Mouse (Mus musculus) urinary bladder, postnatal 25 days (tissue): ENCODE results near the gene Cmtm7.

Experiments used
- DNase-seq: peaks from one replicate; pipeline ENCODE4 v3.0.0; 2022; ENCODE audit warnings: low spot score

Gene Cmtm7

DNA sequence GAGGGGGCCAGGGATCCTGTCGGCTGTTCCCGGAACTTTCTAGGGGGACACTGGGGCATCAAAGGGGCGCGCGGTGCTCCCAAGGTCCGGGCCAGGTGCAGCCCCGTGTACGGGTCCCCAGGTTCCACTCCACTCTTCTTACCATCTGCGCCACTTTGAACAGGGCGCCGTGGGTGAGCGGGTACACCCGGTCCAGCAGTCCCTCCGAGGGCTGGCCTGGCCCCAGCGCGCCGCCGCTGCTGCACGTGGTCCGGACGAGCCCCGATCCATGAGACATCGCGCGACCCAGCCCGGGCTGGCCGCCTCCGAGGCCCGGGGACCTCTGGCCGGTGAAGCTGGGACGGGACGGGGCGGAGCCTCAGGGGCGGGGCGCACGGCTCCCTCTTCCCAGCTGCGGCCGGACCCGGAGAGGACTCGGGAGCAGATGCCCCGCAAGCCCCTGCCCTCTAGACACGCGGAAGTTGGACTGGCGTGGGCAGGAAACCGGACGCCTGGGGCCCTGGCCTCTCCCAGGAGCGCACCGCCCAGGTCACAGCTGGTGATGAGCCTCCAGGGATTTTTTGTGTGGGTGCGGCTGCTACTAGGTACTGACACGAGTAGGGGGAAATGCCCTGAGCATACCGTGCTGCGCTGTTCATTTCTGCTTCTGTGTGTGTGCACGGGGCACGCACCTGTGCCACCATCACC lies at the start of gene Cmtm7:
Gene Cmtm7, minus strand, starts transcription at position 331 of the 687 bp plus-strand sequence.
- DNase-seq: peak; percentile 59

DNA sequence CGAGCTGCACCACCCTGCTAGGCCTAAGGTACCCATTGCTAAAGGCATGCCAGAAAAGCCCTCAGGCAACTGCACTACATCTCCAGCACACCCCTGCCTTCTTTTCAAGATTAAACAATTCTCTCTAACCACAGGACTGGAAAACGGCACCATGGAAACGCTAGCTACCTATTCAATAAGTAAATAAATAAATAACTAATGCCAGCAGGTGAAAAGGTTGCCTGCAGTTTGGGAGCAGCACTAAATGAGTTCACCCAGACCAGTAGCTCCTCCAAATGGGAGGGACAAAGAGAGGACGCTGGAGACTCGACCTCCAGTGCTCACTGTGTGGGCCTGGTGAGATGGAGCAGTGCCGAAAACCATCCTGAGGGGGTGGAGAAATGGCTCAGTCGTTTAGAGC lies 48.7 kb upstream of the Cmtm7 start:
- no peak for DNase-seq

DNA sequence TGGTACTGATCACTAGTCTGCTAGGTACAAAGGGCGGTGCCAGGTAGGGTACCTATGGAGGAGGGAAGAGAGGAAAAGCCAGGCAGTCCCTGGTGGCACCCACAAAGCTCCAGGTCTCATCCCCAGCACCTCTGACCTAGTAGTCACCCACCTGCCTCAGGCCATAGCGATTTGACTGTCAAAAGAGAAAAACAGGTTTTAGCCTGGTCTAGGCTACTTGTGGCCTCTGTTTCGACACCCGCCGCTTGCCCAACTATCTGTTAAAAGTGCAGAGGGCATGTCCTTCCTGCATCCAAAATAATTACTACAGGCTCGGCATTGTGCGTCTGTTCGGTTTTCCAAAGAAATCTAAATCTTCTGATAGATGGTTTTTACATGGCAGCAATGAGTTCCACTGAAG lies 48.0 kb upstream of the Cmtm7 start:
- no peak for DNase-seq

DNA sequence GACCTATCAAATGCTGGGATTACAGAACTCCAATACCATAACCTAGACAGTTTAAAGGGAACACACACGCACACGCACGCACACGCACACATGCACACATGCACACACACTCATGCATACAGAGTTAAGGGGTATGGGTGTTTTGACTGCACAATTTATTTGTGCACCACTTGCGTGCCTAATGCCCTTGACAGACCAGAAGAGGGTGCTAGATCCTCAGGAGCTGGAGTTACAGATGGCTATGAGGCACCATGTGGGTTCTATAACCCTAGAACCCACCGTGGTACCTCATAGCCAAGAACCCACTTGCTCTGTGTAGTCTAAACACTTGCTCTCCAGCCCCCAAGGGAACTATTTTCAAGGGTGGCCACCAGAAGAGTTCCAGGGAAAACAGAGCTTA lies 46.7 kb upstream of the Cmtm7 start:
- DNase-seq: no peak

DNA sequence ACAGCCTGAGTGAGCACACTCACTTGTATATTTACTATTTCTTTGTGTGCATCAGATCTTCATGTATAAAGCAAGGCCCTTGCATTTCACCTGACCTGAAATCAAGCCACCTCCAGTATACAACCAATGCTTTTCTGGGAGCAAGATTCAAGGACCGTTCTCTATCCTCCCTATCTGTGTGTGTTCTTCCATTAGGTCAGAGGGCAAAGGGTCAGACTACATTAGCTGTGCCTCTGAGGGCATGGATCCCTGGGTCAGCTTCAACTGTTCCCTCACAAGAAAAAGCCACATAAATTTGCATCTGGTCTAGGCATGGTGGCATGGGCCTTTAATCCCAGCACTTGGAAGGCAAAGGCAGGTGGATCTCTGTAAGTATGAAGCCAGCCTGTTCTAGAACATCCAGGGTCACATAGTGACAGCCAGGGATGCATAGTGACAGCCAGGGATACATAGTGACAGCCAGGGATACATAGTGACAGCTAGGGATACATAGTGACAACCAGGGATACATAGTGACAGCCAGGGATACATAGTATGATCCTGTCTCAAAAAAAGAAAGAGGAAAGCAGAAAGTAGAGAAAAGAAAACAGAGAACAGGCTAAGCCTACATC lies 45.7 kb upstream of the Cmtm7 start:
- no peak for DNase-seq

DNA sequence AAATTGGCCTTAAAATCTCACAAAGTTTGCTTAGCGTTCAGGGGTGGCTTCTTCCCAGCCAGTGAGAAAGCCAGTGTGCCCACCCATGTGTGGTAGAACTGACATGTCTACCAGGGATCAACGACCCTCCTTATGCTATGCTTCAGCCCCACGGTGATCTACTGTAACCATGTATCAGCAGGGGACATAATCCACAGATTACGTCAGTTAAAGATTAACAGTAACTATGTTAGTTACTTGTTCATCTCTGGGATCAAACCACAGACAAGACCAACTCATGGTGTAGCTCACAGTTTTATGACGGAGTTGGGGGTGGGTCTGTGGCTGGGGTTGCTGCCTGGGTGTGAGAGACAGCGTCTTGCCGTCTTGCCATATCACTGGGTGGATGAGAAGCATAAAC lies 42.5 kb upstream of the Cmtm7 start:
- no peak for DNase-seq

DNA sequence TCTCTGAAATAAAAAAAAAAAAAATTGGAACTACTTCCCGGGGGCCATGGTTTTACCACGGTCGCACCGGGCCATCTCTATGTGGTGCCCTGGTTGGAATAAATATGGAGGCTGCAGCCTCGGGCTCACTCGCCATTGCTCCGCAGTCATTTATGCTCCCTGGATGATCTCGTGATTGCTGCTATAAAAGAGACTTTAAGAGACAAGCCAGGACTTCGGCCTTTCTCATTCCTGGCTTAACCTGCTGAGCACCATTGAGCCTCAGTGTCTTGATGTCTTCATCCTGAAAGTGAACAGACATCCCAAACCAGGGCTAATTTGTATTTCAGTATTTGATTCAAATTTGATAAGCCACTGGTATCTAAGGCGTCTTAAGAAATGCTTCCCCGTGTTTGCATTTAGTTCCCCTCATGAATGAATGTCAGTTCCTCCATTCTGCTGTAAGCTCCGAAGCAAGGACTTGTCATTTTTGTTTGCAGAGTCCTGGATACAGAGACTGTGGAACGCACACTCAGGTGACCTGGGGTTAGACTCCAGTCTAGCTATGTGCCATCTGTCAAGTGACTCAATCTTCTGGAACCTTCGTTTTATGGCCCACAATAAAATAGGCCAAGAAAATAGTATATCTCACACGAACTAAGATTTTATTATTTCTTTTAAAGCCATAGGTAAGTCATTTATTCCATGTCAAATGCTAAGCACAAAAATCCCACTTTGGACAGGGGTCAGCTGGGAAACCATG lies 40.1 kb upstream of the Cmtm7 start:
- no peak for DNase-seq

DNA sequence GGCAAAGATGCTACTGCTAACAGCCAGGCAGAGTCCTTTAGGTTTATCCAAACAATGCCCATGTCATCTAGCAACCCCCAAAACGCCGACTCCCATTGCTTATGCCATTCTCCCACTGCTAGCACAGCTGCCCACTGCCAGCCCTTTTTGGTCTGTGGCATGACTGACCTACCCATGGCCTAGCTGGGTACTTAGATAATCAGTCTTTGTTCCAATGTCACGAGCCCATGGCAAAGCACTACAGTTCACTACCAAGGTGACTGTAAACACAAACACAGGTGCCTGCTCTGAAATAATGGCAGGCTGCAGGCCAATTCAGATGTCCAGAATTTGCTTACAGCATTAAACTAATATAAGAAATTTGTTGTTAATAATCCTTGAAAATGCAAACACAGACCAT lies 37.3 kb upstream of the Cmtm7 start:
- DNase-seq: no peak

DNA sequence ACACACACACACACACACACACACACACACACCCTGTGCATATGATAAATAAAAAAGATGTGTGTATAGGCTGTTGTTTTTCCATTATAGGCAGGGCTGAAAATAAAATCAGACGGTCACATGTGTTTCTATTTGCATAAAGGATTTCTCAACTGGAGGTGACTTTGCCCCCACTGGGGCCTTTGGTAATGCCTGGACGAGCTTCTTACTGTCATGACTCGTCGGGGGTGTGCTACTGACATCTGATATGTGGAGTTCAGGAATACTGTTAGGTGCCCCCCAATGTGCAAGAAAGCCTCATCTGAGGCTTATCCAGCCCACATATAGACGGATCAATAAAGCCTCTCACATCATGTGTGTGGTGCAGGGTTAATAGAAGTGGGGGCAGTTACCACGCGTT lies 35.4 kb upstream of the Cmtm7 start:
- DNase-seq: no peak

DNA sequence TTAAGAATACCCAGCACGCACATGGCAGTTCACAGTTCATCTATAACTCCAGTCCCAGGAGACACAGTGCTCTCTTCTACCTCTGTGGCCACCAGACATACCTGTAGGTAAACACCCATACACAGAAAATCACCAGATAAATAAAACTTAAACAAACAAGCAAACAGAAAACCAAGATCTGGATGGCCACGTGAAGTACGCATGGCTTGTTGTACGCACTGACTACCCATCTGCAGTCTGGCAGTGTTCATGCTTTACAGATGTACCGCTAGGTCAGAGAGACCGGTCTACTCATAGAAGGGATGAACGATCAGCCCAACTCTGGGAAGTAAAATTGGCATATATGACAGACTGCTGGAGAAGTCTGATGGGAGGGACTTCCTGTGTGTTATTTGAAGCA lies 34.5 kb upstream of the Cmtm7 start:
- no peak for DNase-seq

DNA sequence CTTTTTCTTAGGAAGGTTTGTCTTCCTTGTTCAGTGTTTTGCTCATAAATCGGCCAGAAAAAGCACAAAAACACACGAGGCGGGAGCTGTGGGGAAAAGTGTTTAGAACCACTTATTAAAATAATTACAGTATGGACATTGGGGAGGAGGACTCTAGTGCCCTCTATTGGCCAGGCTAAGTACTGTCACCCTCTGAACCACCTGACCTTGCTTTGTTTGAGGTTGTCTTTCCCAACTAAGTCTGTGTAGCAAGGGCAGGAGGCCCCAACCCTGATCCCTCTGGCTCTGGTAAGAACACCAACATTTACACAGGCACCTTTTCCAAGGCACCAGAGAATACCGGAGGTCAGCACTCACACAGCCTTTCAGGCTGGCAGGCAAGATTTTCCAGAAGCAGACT lies 33.7 kb upstream of the Cmtm7 start:
- peak; percentile 31 for DNase-seq

DNA sequence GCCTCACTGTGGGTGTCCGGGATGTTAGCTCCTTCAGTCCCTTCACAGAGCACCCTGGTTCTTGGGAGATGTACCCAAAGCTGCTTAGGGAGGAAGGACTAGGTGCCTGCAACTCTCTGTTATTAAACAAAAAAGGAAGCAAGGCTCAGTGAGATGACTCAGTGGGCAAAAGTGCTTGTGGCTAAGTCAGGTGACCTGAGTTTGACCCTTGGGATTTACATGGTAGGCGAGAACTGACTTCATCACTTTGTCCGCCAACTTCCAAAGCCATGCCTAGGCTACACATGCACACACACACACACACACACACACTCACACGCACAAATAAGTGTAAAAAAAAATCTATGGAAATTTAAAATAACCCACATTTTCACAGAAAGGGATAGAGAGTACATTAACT lies 30.3 kb upstream of the Cmtm7 start:
- no peak for DNase-seq

DNA sequence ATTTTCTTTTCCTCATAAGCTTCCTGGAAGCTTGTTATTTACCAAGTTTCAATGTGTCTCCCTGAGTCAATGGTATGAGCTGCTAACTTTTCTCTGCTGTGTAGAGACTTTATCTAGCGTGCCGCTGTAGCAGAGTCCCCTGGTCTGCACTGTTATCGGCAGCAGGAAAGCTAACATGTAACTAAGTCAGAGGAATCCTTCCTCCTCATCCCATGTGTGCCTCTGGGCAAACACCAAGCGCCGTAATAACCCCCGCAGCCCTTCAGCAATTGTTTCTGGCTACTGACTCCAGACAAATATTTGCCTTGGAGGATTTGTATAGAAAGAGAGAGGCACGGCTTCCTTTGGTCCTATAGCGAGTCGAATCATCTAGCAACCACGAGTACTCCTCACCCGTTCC lies 29.2 kb upstream of the Cmtm7 start:
- no peak for DNase-seq

DNA sequence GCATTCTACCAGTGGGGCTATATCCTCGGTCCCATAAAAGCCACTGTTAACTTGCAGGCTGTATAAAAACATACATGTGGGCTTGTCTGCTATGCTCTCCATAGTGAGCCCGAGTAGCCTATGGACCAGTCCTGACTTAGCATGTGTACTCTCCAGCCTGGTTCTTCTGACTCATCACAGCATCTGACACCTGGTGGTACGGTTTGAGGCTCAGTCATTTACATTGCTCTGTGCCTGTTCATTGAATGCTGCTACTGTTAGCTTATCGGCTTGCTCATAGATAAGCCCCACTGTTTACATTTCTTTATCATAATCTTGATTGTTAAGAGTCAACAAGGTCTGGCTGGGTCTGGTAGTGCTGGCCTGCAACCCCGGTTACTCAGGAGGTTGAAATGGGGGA lies 27.0 kb upstream of the Cmtm7 start:
- DNase-seq: no peak

DNA sequence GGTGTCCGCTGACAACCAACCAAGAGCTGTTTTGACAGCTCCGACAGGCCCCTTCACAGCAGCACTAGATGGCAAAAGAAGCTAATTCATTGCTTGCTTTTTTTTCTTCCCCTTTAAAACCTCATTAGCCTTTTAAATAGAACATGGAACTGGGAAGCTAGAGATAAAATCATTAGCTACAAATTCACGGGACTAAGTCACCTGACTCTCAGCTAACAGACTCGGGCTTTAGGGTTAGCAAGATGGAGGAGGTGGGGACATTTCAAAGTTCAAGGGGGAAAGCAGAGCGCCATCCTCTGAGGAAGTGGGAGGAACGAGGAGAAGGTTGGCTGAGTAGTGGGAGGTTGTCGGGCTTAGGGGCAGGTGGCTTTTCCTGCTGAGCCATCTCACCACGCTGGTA lies 25.6 kb upstream of the Cmtm7 start:
- DNase-seq: no peak

DNA sequence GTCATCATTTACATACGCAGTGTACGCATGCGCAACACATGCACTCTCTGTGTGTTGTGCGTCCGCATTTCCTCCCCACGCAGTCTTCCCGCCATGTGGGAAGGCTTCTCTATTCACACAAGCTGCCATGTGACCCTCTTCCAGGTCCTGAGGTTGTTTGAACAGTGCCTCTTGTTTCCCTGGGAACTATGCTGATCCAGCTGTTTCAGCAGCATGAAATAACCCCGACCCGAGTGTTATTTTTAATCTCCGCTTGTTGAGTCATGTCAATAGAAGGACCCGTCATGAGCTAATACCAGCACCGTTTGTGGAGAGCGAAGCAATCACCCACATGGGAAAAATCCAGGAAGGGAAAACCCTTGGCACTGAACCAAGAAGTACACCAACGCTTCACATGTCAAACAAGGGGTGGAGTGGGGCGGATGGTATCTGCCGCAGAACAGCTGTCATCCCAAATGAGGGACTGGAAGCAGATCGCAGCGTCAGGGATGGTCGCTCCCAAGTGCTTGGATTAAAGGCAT lies 23.6 kb upstream of the Cmtm7 start:
- no peak for DNase-seq

DNA sequence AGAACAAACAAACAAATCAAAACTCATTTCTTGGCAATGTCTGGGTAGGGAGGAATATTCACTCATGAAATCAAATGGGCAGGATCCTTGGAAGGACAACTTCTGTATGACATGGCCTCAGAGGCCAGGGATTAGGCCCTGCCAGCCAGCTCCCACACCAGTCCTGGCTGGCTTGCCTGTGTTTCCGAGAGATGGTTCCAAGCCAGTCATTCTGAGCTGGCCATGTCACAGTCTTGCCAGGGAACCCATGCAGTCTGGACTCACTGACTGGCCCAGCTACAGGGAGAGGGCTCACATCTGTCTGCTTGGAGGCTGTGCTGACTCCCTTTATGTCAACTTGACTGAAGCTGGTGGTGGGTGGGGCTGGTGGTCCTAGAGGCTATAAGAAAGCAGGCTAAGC lies 20.5 kb upstream of the Cmtm7 start:
- DNase-seq: no peak

DNA sequence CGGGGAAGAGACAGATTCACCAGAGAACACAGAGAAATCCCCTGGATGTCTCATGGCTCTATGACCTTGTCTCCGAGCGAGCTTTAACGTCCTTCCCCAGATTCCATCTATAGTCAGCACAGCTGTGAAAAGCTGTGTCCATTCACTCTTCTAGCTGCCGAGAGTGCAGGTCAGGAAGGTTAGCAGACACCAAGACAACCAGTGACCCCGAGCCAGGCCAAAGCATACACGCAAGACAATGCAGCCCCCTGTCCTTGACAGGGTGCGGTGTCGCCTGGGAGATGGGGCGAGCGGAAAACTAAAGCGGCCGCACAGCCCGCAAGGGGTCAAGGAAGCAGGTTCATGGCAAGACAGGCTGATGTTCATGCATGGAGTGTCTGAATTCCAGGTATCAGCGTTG lies 19.6 kb upstream of the Cmtm7 start:
- no peak for DNase-seq

DNA sequence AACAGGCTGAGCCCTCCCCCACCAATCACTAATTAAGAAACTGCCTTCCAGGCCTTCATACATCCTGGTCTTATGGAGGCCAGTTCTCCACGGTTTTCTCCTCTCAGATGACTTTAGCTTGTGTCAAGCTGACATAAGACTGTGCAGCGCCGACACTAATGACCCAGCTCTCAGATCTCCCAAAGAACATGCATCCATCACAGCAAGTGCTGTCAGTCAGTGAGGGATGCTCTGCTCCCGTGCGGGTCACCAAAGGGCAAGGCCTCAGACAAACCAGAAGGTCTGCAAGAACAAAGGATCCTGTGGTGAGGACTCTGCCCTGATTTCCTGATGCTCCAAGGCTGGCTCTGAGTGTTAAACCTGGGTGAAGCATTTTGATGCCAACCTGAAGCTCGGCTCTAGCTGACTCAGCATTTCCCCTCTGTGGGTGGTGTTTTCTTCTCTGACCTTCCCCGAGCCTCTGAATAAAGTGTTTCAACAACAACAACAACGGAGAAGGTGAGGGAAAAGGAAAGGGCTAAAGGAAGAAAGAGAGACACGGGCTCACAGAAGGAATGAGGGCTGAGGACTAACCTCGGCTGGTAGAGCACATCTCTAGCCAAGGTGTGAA lies 17.9 kb upstream of the Cmtm7 start:
- no peak for DNase-seq

DNA sequence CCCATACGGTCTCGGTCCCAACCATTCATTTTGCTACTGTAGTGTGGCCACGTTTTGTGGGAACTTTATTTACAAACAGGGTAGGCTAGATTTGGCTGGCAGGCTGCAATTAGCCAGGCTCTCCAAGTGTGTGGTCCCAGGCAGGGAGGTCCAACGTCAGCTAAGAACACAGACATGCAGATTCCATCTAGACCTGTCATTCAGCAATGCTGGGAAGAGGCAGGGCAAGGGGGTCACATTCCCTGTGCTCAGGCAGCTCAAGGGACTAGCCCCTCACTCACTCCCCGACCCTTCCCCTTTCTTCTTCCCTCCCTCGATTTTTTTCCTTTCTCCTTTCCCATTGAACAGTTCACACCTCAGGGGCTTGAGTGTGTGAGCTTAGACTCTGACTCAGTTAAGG lies 17.2 kb upstream of the Cmtm7 start:
- DNase-seq: no peak

DNA sequence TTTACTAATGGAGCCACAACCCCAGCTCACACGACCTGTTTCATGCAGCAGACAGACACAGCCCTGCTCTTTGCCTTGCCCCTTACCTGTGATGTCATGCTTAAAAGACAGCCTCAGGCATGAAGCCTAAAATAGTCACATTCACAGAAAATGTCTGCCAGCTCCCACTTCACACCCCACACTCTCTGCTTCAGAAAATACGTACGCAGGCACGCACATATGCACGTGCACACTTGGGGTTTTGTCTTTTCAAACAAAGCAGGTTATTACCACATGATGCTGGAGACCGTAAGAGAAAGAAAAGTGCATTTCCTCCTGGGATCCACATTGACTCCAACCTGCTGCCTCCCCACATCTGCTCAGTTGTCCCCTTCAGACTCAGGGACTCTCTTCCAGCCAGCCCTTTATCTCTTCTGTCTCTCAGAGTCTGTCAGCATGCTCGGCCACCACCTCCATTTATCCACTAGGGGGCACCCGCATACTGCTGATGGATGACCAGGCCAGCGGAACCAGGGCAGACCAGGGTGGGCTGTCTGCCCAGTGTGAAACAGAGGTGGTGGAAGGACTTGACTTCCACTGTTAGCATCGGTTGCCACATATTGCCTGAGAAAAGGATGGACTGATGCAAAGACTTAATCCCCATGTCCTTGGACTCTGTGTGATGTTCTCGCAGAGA lies 15.8 kb upstream of the Cmtm7 start:
- peak; percentile 75 for DNase-seq

DNA sequence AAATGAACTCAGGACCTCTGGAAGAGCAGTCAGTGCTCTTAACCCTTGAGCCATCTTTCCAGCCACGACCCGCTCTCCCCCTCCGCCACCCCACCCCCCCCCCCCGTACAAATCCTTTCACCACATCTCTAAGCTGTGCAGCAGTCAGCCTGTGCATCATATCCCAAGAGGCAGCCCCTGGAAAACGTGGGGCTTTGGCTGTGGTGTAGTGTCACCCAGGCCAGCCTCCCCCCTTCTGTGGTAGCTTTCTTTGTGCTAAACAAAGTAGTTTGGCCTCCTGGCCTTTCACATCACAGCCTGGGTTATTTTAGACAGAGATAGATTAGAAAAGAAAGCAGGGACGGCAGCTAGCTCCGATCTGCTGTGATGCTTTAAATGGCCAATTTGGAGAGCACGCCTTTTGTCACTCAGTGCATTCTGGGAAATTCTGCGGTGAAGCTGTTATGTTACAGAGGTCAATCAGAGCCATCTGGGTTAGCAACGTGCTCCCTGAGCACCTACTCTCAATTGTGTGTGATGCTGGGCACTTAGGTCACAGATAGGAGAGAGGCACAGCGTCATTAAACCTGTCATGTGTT lies 14.9 kb upstream of the Cmtm7 start:
- no peak for DNase-seq
